Mouse (Mus musculus) B cell, adult 2 months (primary cell): ENCODE measurements around the gene Cyp26b1.

Experiments used
- DNase-seq, 2 experiments: peaks; one replicate each; pipeline ENCODE4 v3.0.0; 2022

Cyp26b1 gene

GRCm38 (mm10) chr6:84586551-84587200 is 7.0 kb downstream of the Cyp26b1 start:
- DNase-seq = no peak

GRCm38 (mm10) chr6:84585686-84586300 is 7.9 kb downstream of the Cyp26b1 start:
- no peak for DNase-seq

GRCm38 (mm10) chr6:84584783-84585685 is 8.7 kb downstream of the Cyp26b1 start:
- no peak for DNase-seq

- DNase-seq = no peak
Measured at GRCm38 (mm10) chr6:84583841-84584782, 9.6 kb downstream of the Cyp26b1 start.

GRCm38 (mm10) chr6:84583371-84583770 is 10.3 kb downstream of the Cyp26b1 start:
- DNase-seq = peak in 1 of 2 experiments; percentile 21

- no peak for DNase-seq
Measured at GRCm38 (mm10) chr6:84582826-84583225, 10.9 kb downstream of the Cyp26b1 start.

- no peak for DNase-seq
Measured at GRCm38 (mm10) chr6:84581833-84582445, 11.8 kb downstream of the Cyp26b1 start.

- no peak for DNase-seq
Measured at GRCm38 (mm10) chr6:84580979-84581832, 12.5 kb downstream of the Cyp26b1 start.

GRCm38 (mm10) chr6:84579508-84579907 is 14.2 kb downstream of the Cyp26b1 start:
- DNase-seq = no peak

GRCm38 (mm10) chr6:84578928-84579327 is 14.8 kb downstream of the Cyp26b1 start:
- DNase-seq = peak in 1 of 2 experiments; percentile 16

- no peak for DNase-seq
Measured at GRCm38 (mm10) chr6:84577898-84578297, 15.8 kb downstream of the Cyp26b1 start.

GRCm38 (mm10) chr6:84573905-84574660 is 19.6 kb downstream of the Cyp26b1 start:
- DNase-seq = no peak

GRCm38 (mm10) chr6:84570039-84570438 is 23.7 kb downstream of the Cyp26b1 start:
- no peak for DNase-seq

GRCm38 (mm10) chr6:84569590-84569989 is 24.1 kb downstream of the Cyp26b1 start:
- DNase-seq = no peak

- no peak for DNase-seq
Measured at GRCm38 (mm10) chr6:84568880-84569279, 24.8 kb downstream of the Cyp26b1 start.

GRCm38 (mm10) chr6:84567696-84568095 is 26.0 kb downstream of the Cyp26b1 start:
- DNase-seq = no peak

GRCm38 (mm10) chr6:84566825-84567224 is 26.9 kb downstream of the Cyp26b1 start:
- DNase-seq = no peak

GRCm38 (mm10) chr6:84565245-84565644 is 28.5 kb downstream of the Cyp26b1 start:
- DNase-seq = no peak

GRCm38 (mm10) chr6:84562948-84563347 is 30.8 kb downstream of the Cyp26b1 start:
- no peak for DNase-seq

GRCm38 (mm10) chr6:84561171-84561570 is 32.5 kb downstream of the Cyp26b1 start:
- DNase-seq = no peak
